Mouse (Mus musculus) ES-E14 (cell line): ENCODE data around the gene Atxn10. TPM values are rescaled to one million over a fixed set of nuclear protein-coding genes. Genes with fewer than 3 reads are reported as not detected.

Source experiments
- DNase-seq: peaks from one replicate; pipeline ENCODE4 v3.0.0-alpha.2; 2013; ENCODE audit warnings: low read depth, low spot score
- H3K27ac ChIP-seq: 2 replicates; pipeline ENCODE4 v1.5.1; 2012; ENCODE audit warnings: low read depth, mild to moderate bottlenecking, low read length, moderate library complexity, mixed read lengths; ENCODE audit not compliant: poor library complexity, insufficient read depth, severe bottlenecking
- H3K36me3 ChIP-seq: 2 replicates; pipeline ENCODE4 v1.6.1; 2012; ENCODE audit warnings: mild to moderate bottlenecking, low read length, moderate library complexity, mixed read lengths; ENCODE audit not compliant: control insufficient read depth, poor library complexity, insufficient read depth, severe bottlenecking
- H3K4me1 ChIP-seq, 2 experiments: fragments of 150-350 bp in 1 of 2; sonication (generic) in 1 of 2; 2 replicates each; pipeline ENCODE4 v1.6.1; 2012; ENCODE audit warnings: low read length in 2 of 2, mild to moderate bottlenecking in 1 of 2, mixed read lengths in 1 of 2; ENCODE audit not compliant: control insufficient read depth in 2 of 2, insufficient read depth in 2 of 2, poor library complexity in 1 of 2
- H3K4me3 ChIP-seq, 2 experiments: fragments of 150-350 bp in 1 of 2; sonication (generic) in 1 of 2; 2 replicates each; pipeline ENCODE4 v1.5.1; 2012; ENCODE audit warnings: low read length in 2 of 2, low read depth in 1 of 2, mild to moderate bottlenecking in 1 of 2, mixed read lengths in 1 of 2; ENCODE audit not compliant: insufficient read depth in 1 of 2, poor library complexity in 1 of 2, severe bottlenecking in 1 of 2
- H3K9ac ChIP-seq: 2 replicates; pipeline ENCODE4 v1.6.1; 2012; ENCODE audit warnings: low read depth, mild to moderate bottlenecking, low read length, mixed read lengths; ENCODE audit not compliant: poor library complexity, insufficient read depth, severe bottlenecking
- H3K9me3 ChIP-seq: fragments of 150-350 bp; sonication (generic); 2 replicates; pipeline ENCODE4 v1.6.1; 2012; ENCODE audit warnings: low read depth, mild to moderate bottlenecking, low read length; ENCODE audit not compliant: control insufficient read depth, insufficient read depth
- CHD2 ChIP-seq: IDR thresholded peaks from 2 replicates; pipeline ENCODE4 v1.6.1; 2014; ENCODE audit warnings: mild to moderate bottlenecking, low read depth, low read length, inconsistent platforms
- HCFC1 ChIP-seq: IDR thresholded peaks from 2 replicates; pipeline ENCODE4 v1.6.1; 2012; ENCODE audit warnings: low read length, inconsistent platforms, borderline replicate concordance; ENCODE audit not compliant: insufficient read depth
- MAFK ChIP-seq: IDR thresholded peaks from 2 replicates; pipeline ENCODE4 v1.6.1; 2014; ENCODE audit warnings: mild to moderate bottlenecking, low read depth, low read length, inconsistent platforms; ENCODE audit not compliant: insufficient read depth
- ZC3H11A ChIP-seq: IDR thresholded peaks from 2 replicates; pipeline ENCODE4 v1.6.1; 2012; ENCODE audit warnings: low read depth, mild to moderate bottlenecking, inconsistent platforms, low read length, borderline replicate concordance
- ZNF384 ChIP-seq: IDR thresholded peaks from 2 replicates; pipeline ENCODE4 v1.6.1; 2012; ENCODE audit warnings: low read depth, low read length, inconsistent platforms
- in situ Hi-C, 2 experiments: fragments of 600-800 bp; cut with MboI; formaldehyde crosslinking; loops; one replicate each; pipeline ENCODE4 v1.15.1; 2025; ENCODE audit warnings: low sequenced_read_pairs in 2 of 2, inconsistent platforms in 1 of 2; ENCODE audit not compliant: unreplicated experiment in 2 of 2
- total RNA-seq: library from RNA; depleted of rRNA; stranded (reverse); fragments of 300-350 nt; gene quantifications from 2 replicates; pipeline ENCODE4 v1.2.3, GENCODE M21; 2012

Gene Atxn10
- total RNA-seq, 1 experiment: 195 TPM

GRCm38 (mm10) chr15:85307061-85307660, 28.9 kb upstream of the Atxn10 start:
- Histone ChIP-seq H3K9ac (no peak overlapping the region), H3K4me1 (peaks cover 0 to 8% of the 10 kb centered on the region in 2 experiments; a peak in 2 of 4 replicates), H3K4me3 (no peak overlapping the region), H3K9me3 (no peaks in the 10 kb centered on the region), H3K27ac (no peak overlapping the region), H3K36me3 (no peaks in the 10 kb centered on the region)
- TF ChIP-seq MAFK: no peak
- no peak for TF ChIP-seq ZC3H11A
- DNase-seq: no peak
- in situ Hi-C loops: no loop called here

DNA sequence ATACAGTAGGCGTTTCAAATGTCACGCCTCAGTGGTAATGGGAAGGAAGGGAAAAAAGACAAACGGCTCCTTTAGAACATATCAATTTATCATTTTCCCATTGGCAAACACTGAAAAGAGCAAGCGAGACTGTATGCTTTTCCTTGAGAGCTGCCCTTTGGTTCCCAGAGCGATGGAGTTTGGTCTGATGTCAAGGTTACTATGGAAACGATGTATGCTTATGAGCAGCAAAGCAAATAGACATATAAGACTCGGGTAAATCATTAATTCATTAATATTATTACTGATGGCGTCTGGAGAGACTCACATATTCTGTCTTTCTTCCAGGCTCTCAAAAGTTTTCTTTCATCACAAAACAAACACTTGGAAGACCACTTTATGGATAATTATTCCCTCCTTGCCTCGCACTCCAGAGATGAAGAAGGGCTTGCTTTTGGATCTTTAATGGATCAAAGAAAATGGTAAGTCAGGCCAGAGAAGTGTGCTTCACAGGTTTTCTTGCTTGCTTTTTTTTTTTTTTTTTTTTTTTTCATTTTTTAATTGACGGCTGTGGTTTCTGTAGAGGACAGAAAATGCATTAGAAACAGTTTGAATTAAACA, 24.9 kb upstream of the Atxn10 start:
- Histone ChIP-seq H3K4me1 (0 out of 4 replicates have a peak, but pooled peaks cover 0 to under 1% of the 10 kb centered on the region in 2 experiments), H3K9ac (no peak overlapping the region), H3K36me3 (no peaks in the 10 kb centered on the region), H3K27ac (no peak overlapping the region), H3K9me3 (no peaks in the 10 kb centered on the region), H3K4me3 (no peak overlapping the region)
- TF ChIP-seq MAFK: no peak
- no peak for TF ChIP-seq CHD2
- TF ChIP-seq ZNF384: no peak
- TF ChIP-seq ZC3H11A: no peak
- TF ChIP-seq HCFC1: no peak
- no peak for DNase-seq
- in situ Hi-C loops: no loop called here

- no peaks in the 10 kb centered on the region for H3K4me1 ChIP-seq
- peak; percentile 75 for DNase-seq
- H3K36me3 ChIP-seq: no peaks in the 10 kb centered on the region
- H3K27ac ChIP-seq: no peak overlapping the region
- no peaks in the 10 kb centered on the region for H3K9me3 ChIP-seq
- TF ChIP-seq MAFK (no peak), ZC3H11A (peak; percentile 39; the same call in 1 of the 2 replicates)
- H3K9ac ChIP-seq: no peak overlapping the region
- in situ Hi-C loops: no loop called here
- H3K4me3 ChIP-seq: peak overlapping the region; percentile 21 to 22; a peak in 2 of 4 replicates
Measured at GRCm38 (mm10) chr15:85315378-85316025, 20.5 kb upstream of the Atxn10 start.

DNA sequence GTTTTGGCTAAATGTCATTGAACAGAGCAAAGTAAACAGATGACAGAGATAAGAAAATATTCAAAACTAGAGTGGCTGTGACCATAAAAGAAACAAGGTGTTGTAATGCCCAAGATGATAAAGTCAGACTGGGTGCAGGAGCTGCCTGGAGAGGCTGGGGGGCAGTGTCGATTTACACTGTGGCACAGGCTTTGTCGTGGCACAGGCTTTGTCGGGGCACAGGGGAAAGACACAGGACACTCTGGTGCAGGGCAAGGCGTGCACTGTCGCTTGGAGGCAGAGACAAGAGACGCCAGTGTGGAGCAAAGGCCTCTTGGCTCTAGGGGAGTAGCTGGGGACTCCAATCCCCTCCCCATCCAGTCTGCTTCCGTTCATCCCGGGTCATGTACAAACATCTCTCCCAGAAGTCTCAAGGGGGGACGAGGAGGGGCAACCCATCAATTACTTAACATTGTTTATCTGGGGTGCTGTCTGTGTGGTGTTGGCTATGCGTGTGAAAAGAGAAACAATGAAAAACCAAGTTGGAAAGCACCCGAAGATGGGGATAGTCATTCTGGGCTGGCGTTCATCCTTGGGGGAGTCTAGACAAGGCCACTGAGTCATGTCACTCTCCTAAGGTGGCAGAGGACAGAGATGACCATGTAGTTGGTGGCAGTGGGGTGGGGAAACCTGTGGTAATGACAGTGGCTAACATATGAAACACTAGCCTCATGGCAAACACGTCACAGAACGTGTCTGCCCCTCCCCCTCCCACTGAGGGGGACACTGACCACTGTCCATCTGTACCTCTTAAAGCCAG, 19.5 kb upstream of the Atxn10 start:
- H3K4me1 ChIP-seq: no peaks in the 10 kb centered on the region
- TF ChIP-seq MAFK (no peak), HCFC1 (no peak), ZC3H11A (no peak), CHD2 (no peak)
- no peak overlapping the region for H3K27ac ChIP-seq
- H3K9me3 ChIP-seq: no peaks in the 10 kb centered on the region
- DNase-seq: no peak
- H3K9ac ChIP-seq: no peak overlapping the region
- H3K36me3 ChIP-seq: no peaks in the 10 kb centered on the region
- in situ Hi-C loops: no loop called here
- H3K4me3 ChIP-seq: no peak overlapping the region
